ENCODE assay signal across 8 mouse cellular contexts in the genomic region with DNA sequence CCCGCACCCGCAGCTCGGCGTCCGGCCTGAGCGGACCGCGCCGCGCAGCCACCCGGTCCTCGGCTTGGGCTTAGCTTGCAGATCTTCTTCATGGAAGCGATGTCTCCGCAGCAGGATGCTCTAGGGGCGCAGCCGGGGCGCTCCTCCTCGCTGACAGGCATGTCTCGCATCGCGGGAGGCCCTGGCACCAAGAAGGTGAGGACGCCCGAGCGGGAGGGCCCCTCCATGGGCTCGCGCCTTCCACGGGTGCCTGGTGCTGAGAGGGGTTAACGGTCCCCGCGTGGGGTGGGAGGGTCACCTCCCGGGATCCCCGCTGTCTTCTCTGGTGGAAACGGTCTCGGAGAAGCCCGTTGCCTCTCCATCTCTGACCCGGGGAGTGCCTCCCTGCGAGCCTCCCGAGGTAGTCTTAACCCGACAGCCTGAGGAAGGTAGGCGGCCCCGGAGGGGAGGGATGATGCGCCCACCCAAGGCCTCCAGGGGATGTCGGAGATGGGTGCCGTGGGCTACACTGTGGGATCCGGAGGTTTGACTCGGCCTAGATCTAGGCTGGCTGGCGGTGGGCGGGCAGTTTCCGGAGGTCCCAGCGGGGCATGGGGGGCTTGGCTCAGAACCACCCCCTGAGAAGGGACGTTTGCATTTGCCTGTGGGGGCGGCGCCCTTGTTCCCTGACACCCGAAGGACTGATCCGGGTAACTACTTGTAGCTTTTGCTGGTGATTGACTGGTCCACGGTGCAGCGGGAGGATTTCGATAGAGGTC. TPM values are rescaled to one million over a fixed set of nuclear protein-coding genes. Genes with fewer than 3 reads are reported as not detected.
DNase-seq lines count a peak whose midpoint lies in the region; ATAC-seq and TF ChIP-seq lines count a peak whose summit lies in the region.

No protein-coding gene starts in this region.

- 1% methylated on average over 58 of the region's 58 CpGs for WGBS in hindbrain, embryonic 12.5 days
- 1% methylated on average over 55 of the region's 58 CpGs for WGBS in small intestine, adult 2 months

- H3K4me1 ChIP-seq in hindbrain, embryonic 12.5 days = peaks cover 18% of the 10 kb centered on the region
- peaks cover 8% of the 10 kb centered on the region for H3K4me1 ChIP-seq in small intestine, adult 2 months (ENCODE audit: control insufficient read depth, insufficient read depth, insufficient read length, low read length)

- H3K27ac ChIP-seq in hindbrain, embryonic 12.5 days = peak overlapping the region; percentile 86
- H3K27ac ChIP-seq in small intestine, adult 2 months (ENCODE audit: insufficient read depth, low read depth, low read length) = no peak overlapping the region

- no peak for TF ChIP-seq CTCF in small intestine, adult 2 months (IDR thresholded peaks at IDR 0.05; ENCODE audit: extremely low read depth, insufficient read length, insufficient replicate concordance, low read depth, low read length)

- peaks cover 21% of the 10 kb centered on the region for H3K27me3 ChIP-seq in hindbrain, embryonic 12.5 days
- peaks cover 19% of the 10 kb centered on the region for H3K27me3 ChIP-seq in small intestine, adult 2 months (ENCODE audit: control insufficient read depth, insufficient read depth, low read length)

- peak overlapping the region; percentile 73 for H3K4me3 ChIP-seq in hindbrain, embryonic 12.5 days
- H3K4me3 ChIP-seq in small intestine, adult 2 months (ENCODE audit: low read depth, low read length) = peak overlapping the region; percentile 65

- H3K36me3 ChIP-seq in hindbrain, embryonic 12.5 days = no peaks in the 10 kb centered on the region
- H3K36me3 ChIP-seq in small intestine, adult 2 months (ENCODE audit: control insufficient read depth, insufficient read depth, low read length) = no peaks in the 10 kb centered on the region

- H3K9me3 ChIP-seq in hindbrain, embryonic 12.5 days (replicated peaks) = no peaks in the 10 kb centered on the region

- peak; percentile 73 for DNase-seq in cerebellum, adult 11-12 months
- peak; percentile 50 to 59 for DNase-seq in left cerebral cortex, adult 8-10 months (ENCODE audit: low spot score in 2 of 2)
- DNase-seq in lung, postnatal 36 days = peak; percentile 19
- no peak for DNase-seq in yolk sac, embryonic 10.5 days (ENCODE audit: low spot score)

- no peak for TF ChIP-seq POLR2A in small intestine, adult 2 months (IDR thresholded peaks at IDR 0.05; ENCODE audit: low read depth, low read length)

- H3K9ac ChIP-seq in hindbrain, embryonic 12.5 days = peak overlapping the region; percentile 74

- peak overlapping the region; percentile 80 for H3K4me2 ChIP-seq in hindbrain, embryonic 12.5 days (replicated peaks)

- ATAC-seq in activated CD4-positive, CD25-positive, alpha-beta regulatory T cell, adult 4 months = peak; percentile 60
- ATAC-seq in frontal cortex, adult (ENCODE audit: low TSS enrichment) = peak; percentile 36
- ATAC-seq in hindbrain, embryonic 12.5 days (ENCODE audit: low FRiP score) = peak; percentile 80

RNA-seq across cellular contexts. Expression of a gene that starts 0.5 kb away (rescaled TPM):
- 1 to 10 TPM in 1 of 2 experiments, under 1 TPM in 1; 0.63 to 1.1 TPM for polyA plus RNA-seq in activated CD4-positive, CD25-positive, alpha-beta regulatory T cell, adult 4 months (2017; shearing (Covaris generic))
- polyA plus RNA-seq in hindbrain, embryonic 12.5 days (2016; fragmentation: Nextera tagmentation; extraction: Ambion mirVana) = 12.5 and 14.8 TPM in 2 replicates
- total RNA-seq in left cerebral cortex, adult 8-10 months (2022) = 10 to 100 TPM; 72.4 to 85.5 (median 78.3) TPM
- polyA plus RNA-seq in small intestine, adult 2 months (2012; rRNA removed) = 0.15 and 0.56 TPM in 2 replicates
